Mouse (Mus musculus) forebrain, embryonic 12.5 days (tissue): ENCODE results near the gene Olfr1101. TPM values are rescaled to one million over a fixed set of nuclear protein-coding genes. Genes with fewer than 3 reads are reported as not detected.

Experiments
- ATAC-seq: fragments of 200-750 bp; cut with Nextera tagmentation; 2 replicates; pipeline ENCODE4 v1.8.0; 2017; ENCODE audit warnings: moderate TSS enrichment; ENCODE audit not compliant: low FRiP score
- H3K27ac ChIP-seq: fragments of 300-500 bp; sonication (generic); 2 replicates; pipeline ENCODE4 v1.5.1; 2016; ENCODE audit warnings: mild to moderate bottlenecking
- H3K27me3 ChIP-seq: fragments of 300-500 bp; sonication (generic); 2 replicates; pipeline ENCODE4 v1.6.1; 2016; ENCODE audit warnings: mild to moderate bottlenecking
- H3K36me3 ChIP-seq: fragments of 300-500 bp; sonication (generic); replicated peaks from 2 replicates; pipeline ENCODE4 v1.6.1; 2016; ENCODE audit warnings: mild to moderate bottlenecking
- H3K4me1 ChIP-seq: fragments of 300-500 bp; sonication (generic); 2 replicates; pipeline ENCODE4 v1.6.1; 2016
- H3K4me2 ChIP-seq: fragments of 300-500 bp; sonication (generic); 2 replicates; pipeline ENCODE4 v1.6.1; 2016; ENCODE audit warnings: mild to moderate bottlenecking, moderate library complexity
- H3K4me3 ChIP-seq: fragments of 300-500 bp; sonication (generic); replicated peaks from 2 replicates; pipeline ENCODE4 v1.5.1; 2016; ENCODE audit warnings: mild to moderate bottlenecking
- H3K9ac ChIP-seq: fragments of 300-500 bp; sonication (generic); 2 replicates; pipeline ENCODE4 v1.6.1; 2016; ENCODE audit warnings: mild to moderate bottlenecking
- H3K9me3 ChIP-seq: fragments of 300-500 bp; sonication (generic); 2 replicates; pipeline ENCODE4 v1.6.1; 2016
- WGBS: fragments of 180-500 bp; shearing (Covaris S2); methylation state at CpG from one replicate; pipeline ENCODE4 v1.1.7; 2016; 5-methylcytosine and 5-hydroxymethylcytosine counted together
- polyA plus RNA-seq: library from polyadenylated mRNA; unstranded; fragments of >200 nt; fragmentation: Nextera tagmentation; extraction: Ambion mirVana; gene quantifications from 2 replicates; pipeline ENCODE4 v1.2.1, GENCODE M21; 2016

The Olfr1101 gene
- not detected in 2 replicates for polyA plus RNA-seq

GRCm38 (mm10) chr2:86991121-86991520, at the start of gene Olfr1101:
Gene Olfr1101 (minus strand): TSS chr2:86991221.
- ATAC-seq: no peak
- H3K9ac ChIP-seq: no peak within 1 kb of the TSS
- H3K4me1 ChIP-seq: no peaks in the 10 kb centered on the region
- no peaks in the 10 kb centered on the region for H3K36me3 ChIP-seq
- H3K9me3 ChIP-seq: no peaks in the 10 kb centered on the region
- no peak within 1 kb of the TSS for H3K4me2 ChIP-seq
- no peak within 1 kb of the TSS for H3K27ac ChIP-seq
- WGBS: 88% methylated on average over 3 of the region's 3 CpGs
- H3K27me3 ChIP-seq: no peaks in the 10 kb centered on the region
- H3K4me3 ChIP-seq: no peak within 1 kb of the TSS

- H3K9me3 ChIP-seq: no peaks in the 10 kb centered on the region
- no peak within 1 kb of the TSS for H3K9ac ChIP-seq
- H3K27ac ChIP-seq: no peak within 1 kb of the TSS
- ATAC-seq: no peak
- no peak within 1 kb of the TSS for H3K4me3 ChIP-seq
- H3K27me3 ChIP-seq: no peaks in the 10 kb centered on the region
- no peaks in the 10 kb centered on the region for H3K4me1 ChIP-seq
- H3K36me3 ChIP-seq: no peaks in the 10 kb centered on the region
- H3K4me2 ChIP-seq: no peak within 1 kb of the TSS
These were observed 45.4 kb upstream of the Olfr1101 start, which contains the start of gene Olfr1105 for GRCm38 (mm10) chr2:87036431-87036830. Gene Olfr1105 (minus strand): TSS chr2:87036531.

GRCm38 (mm10) chr2:87026980-87027379, 36.0 kb upstream of the Olfr1101 start, which contains the start of gene Olfr1104:
Gene Olfr1104 (minus strand): TSS chr2:87027080.
- H3K9ac ChIP-seq: no peak within 1 kb of the TSS
- H3K36me3 ChIP-seq: no peaks in the 10 kb centered on the region
- no peaks in the 10 kb centered on the region for H3K27me3 ChIP-seq
- no peak within 1 kb of the TSS for H3K4me2 ChIP-seq
- no peaks in the 10 kb centered on the region for H3K4me1 ChIP-seq
- no peak within 1 kb of the TSS for H3K4me3 ChIP-seq
- H3K27ac ChIP-seq: no peak within 1 kb of the TSS
- no peaks in the 10 kb centered on the region for H3K9me3 ChIP-seq
- no peak for ATAC-seq
- WGBS: 87% methylated on average over 1 of the region's 1 CpGs

DNA sequence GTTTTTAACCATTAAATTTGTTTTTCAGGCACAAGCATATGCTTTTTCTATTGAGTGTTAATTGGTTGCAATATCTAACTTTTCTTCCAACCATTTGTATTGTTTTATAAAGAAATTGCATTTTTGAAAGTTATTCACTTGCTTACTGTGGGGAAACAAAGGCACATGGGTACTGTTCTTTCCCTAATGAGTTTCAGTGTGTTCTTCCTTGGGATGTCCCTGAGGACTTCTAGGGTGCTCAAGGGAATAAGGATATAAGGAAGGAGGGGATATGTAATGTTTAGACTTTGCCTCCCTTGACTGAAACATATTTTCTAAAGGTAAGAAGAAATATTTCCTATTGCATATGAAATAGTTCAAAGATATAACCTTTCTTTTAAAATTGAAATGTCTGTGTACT, 7.1 kb upstream of the Olfr1101 start, which contains the start of gene Olfr1102:
Gene Olfr1102, plus strand, starts transcription at position 301 of the 400 bp plus-strand sequence.
- Histone ChIP-seq H3K4me2 (no peak within 1 kb of the TSS), H3K9me3 (no peaks in the 10 kb centered on the region), H3K4me3 (no peak within 1 kb of the TSS), H3K27me3 (no peaks in the 10 kb centered on the region), H3K4me1 (no peaks in the 10 kb centered on the region), H3K27ac (no peak within 1 kb of the TSS), H3K36me3 (no peaks in the 10 kb centered on the region), H3K9ac (no peak within 1 kb of the TSS)
- ATAC-seq: no peak

DNA sequence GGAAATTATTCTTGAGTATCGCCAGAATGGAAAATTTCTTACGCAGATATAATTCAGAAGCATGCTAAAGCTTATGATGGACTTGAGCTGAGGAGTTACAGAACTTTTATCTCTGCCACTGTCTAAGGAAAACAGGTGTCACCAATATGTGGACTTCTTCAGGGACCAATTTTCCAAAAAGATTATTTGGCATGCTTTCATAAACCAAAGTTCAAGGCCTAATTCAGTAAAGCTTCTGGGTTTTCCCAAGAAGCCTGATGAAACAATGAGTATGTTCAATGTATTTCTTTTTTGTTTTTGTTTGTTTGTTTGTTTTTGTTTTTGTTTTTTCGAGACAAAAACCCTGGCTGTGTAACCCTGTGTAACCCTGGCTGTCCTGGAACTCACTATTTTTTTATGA, 11.2 kb downstream of the Olfr1101 start, which contains the start of gene Olfr1100:
Gene Olfr1100, minus strand, starts transcription at position 101 of the 400 bp plus-strand sequence.
- Histone ChIP-seq H3K9ac (no peak within 1 kb of the TSS), H3K4me2 (no peak within 1 kb of the TSS), H3K4me1 (no peaks in the 10 kb centered on the region), H3K27ac (no peak within 1 kb of the TSS), H3K4me3 (no peak within 1 kb of the TSS), H3K9me3 (no peaks in the 10 kb centered on the region), H3K27me3 (no peaks in the 10 kb centered on the region), H3K36me3 (no peaks in the 10 kb centered on the region)
- WGBS: 83% methylated on average over 3 of the region's 3 CpGs
- no peak for ATAC-seq

GRCm38 (mm10) chr2:86960593-86960992, 30.4 kb downstream of the Olfr1101 start, which contains the start of gene Olfr1099:
Gene Olfr1099 (minus strand): TSS chr2:86960693.
- no peaks in the 10 kb centered on the region for H3K36me3 ChIP-seq
- H3K27ac ChIP-seq: no peak within 1 kb of the TSS
- 85% methylated on average over 1 of the region's 1 CpGs for WGBS
- H3K4me2 ChIP-seq: no peak within 1 kb of the TSS
- no peaks in the 10 kb centered on the region for H3K27me3 ChIP-seq
- H3K9me3 ChIP-seq: no peaks in the 10 kb centered on the region
- no peak for ATAC-seq
- H3K4me1 ChIP-seq: no peaks in the 10 kb centered on the region
- no peak within 1 kb of the TSS for H3K9ac ChIP-seq
- no peak within 1 kb of the TSS for H3K4me3 ChIP-seq

Other genes starting within 250 kb of the Olfr1101 start
- gene Olfr1090, start 232.2 kb downstream of the Olfr1101 start, polyA plus RNA-seq: not detected in 2 replicates
- gene Olfr1093, start 208.7 kb downstream of the Olfr1101 start, polyA plus RNA-seq: not detected in 2 replicates
- gene Olfr141, start 181.2 kb downstream of the Olfr1101 start, polyA plus RNA-seq: not detected in 2 replicates
- gene Olfr1094, start 166.6 kb downstream of the Olfr1101 start, polyA plus RNA-seq: not detected in 2 replicates
- not detected in 2 replicates for gene Olfr1095, start 139.5 kb downstream of the Olfr1101 start, polyA plus RNA-seq
- gene Gm13723, start 116.4 kb downstream of the Olfr1101 start, polyA plus RNA-seq: not detected in 2 replicates
- gene Olfr1097, start 99.0 kb downstream of the Olfr1101 start, polyA plus RNA-seq: not detected in 2 replicates
- not detected in 2 replicates for gene Olfr1098, start 66.7 kb downstream of the Olfr1101 start, polyA plus RNA-seq
- gene Olfr1099, start 30.5 kb downstream of the Olfr1101 start, polyA plus RNA-seq: not detected in 2 replicates
- gene Olfr1100, start 11.3 kb downstream of the Olfr1101 start, polyA plus RNA-seq: not detected in 2 replicates
- gene Olfr1102, start 7.2 kb upstream of the Olfr1101 start, polyA plus RNA-seq: not detected in 2 replicates
- gene Olfr1104, start 35.9 kb upstream of the Olfr1101 start, polyA plus RNA-seq: not detected in 2 replicates
- gene Olfr1105, start 45.3 kb upstream of the Olfr1101 start, polyA plus RNA-seq: not detected in 2 replicates
- not detected in 2 replicates for gene Olfr1106, start 61.1 kb upstream of the Olfr1101 start, polyA plus RNA-seq
- not detected in 2 replicates for gene Olfr1107, start 84.6 kb upstream of the Olfr1101 start, polyA plus RNA-seq
- not detected in 2 replicates for gene Olfr1109, start 104.8 kb upstream of the Olfr1101 start, polyA plus RNA-seq
- gene Olfr259, start 123.3 kb upstream of the Olfr1101 start, polyA plus RNA-seq: not detected in 2 replicates
- not detected in 2 replicates for gene Olfr1110, start 149.1 kb upstream of the Olfr1101 start, polyA plus RNA-seq
- not detected in 2 replicates for gene Olfr1111, start 161.4 kb upstream of the Olfr1101 start, polyA plus RNA-seq
- gene Olfr1112, start 196.6 kb upstream of the Olfr1101 start, polyA plus RNA-seq: not detected in 2 replicates
- gene Olfr1113, start 217.7 kb upstream of the Olfr1101 start, polyA plus RNA-seq: not detected in 2 replicates